Mouse (Mus musculus) hindbrain, embryonic 16.5 days (tissue): ENCODE results near the gene Dnajc27. TPM values are rescaled to one million over a fixed set of nuclear protein-coding genes. Genes with fewer than 3 reads are reported as not detected.
A peak's percentile ranks its signal among the peaks of the same experiment; 100 is the strongest.

Source experiments
- ATAC-seq: fragments of 200-750 bp; cut with Nextera tagmentation; 2 replicates; pipeline ENCODE4 v1.8.0; 2017; ENCODE audit warnings: moderate TSS enrichment, moderate library complexity
- H3K27ac ChIP-seq: fragments of 300-500 bp; sonication (generic); 2 replicates; pipeline ENCODE4 v1.5.1; 2014; ENCODE audit warnings: low read depth, mild to moderate bottlenecking, control low read depth, low read length, moderate library complexity
- H3K27me3 ChIP-seq: fragments of 300-500 bp; sonication (generic); replicated peaks from 2 replicates; pipeline ENCODE4 v1.6.1; 2014; ENCODE audit warnings: low read length; ENCODE audit not compliant: control insufficient read depth, insufficient read depth
- H3K36me3 ChIP-seq: fragments of 300-500 bp; sonication (generic); 2 replicates; pipeline ENCODE4 v1.6.1; 2014; ENCODE audit warnings: mild to moderate bottlenecking, low read length, moderate library complexity, mixed read lengths; ENCODE audit not compliant: control insufficient read depth, insufficient read depth
- H3K4me1 ChIP-seq: fragments of 300-500 bp; sonication (generic); 2 replicates; pipeline ENCODE4 v1.6.1; 2014; ENCODE audit warnings: low read depth, low read length; ENCODE audit not compliant: control insufficient read depth, insufficient read depth
- H3K4me2 ChIP-seq: fragments of 300-500 bp; sonication (generic); 2 replicates; pipeline ENCODE4 v1.6.1; 2014; ENCODE audit warnings: mild to moderate bottlenecking, low read length, control low read depth, moderate library complexity
- H3K4me3 ChIP-seq: fragments of 300-500 bp; sonication (generic); 2 replicates; pipeline ENCODE4 v1.5.1; 2014; ENCODE audit warnings: mild to moderate bottlenecking, low read length, control low read depth, moderate library complexity
- H3K9ac ChIP-seq: fragments of 300-500 bp; sonication (generic); 2 replicates; pipeline ENCODE4 v1.6.1; 2014; ENCODE audit warnings: low read depth, mild to moderate bottlenecking, control low read depth, low read length, moderate library complexity
- H3K9me3 ChIP-seq: fragments of 300-500 bp; sonication (generic); 2 replicates; pipeline ENCODE4 v1.6.1; 2014; ENCODE audit warnings: mild to moderate bottlenecking, low read length, moderate library complexity; ENCODE audit not compliant: control insufficient read depth
- WGBS: fragments of 180-500 bp; shearing (Covaris S2); extraction: QIAGEN DNeasy Blood & Tissue Kit; methylation state at CpG from one replicate; pipeline ENCODE4 v1.1.7; 2014; 5-methylcytosine and 5-hydroxymethylcytosine counted together
- polyA plus RNA-seq: library from polyadenylated mRNA; unstranded; fragments of >200 nt; fragmentation: Nextera tagmentation; extraction: Ambion mirVana; gene quantifications from 2 replicates; pipeline ENCODE4 v1.2.1, GENCODE M21; 2015

Dnajc27 gene
- polyA plus RNA-seq, 1 experiment from 2014 or later, result 24.3 TPM

DNA sequence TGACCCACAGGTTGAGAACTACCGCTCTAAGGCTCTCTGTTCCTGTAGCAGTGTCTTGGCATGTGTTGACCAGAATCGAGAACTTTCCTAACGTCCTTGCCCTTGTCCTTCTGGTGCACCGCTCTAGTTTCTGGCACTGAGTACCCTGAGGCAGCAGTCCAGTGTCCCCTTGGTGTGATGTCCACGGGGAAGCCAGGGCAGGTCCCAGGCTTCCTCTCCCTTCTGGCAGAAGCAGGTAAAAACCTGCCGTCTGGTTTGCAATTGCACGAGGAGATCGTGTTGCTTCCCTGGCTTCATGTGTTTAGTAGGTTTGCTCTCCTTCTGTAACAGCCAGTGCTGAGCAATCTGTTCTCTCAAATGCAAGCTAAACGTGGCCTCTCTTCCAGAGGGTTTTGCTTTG, 10.7 kb upstream of the Dnajc27 start:
- Histone ChIP-seq H3K36me3 (no peaks in the 10 kb centered on the region), H3K9me3 (no peaks in the 10 kb centered on the region), H3K9ac (no peak overlapping the region), H3K27me3 (no peaks in the 10 kb centered on the region), H3K4me1 (no peaks in the 10 kb centered on the region), H3K4me2 (no peak overlapping the region), H3K4me3 (no peak overlapping the region), H3K27ac (no peak overlapping the region)
- ATAC-seq, result no peak
- whole genome bisulfite sequencing, result 84% methylated on average over 9 of the region's 9 CpGs

DNA sequence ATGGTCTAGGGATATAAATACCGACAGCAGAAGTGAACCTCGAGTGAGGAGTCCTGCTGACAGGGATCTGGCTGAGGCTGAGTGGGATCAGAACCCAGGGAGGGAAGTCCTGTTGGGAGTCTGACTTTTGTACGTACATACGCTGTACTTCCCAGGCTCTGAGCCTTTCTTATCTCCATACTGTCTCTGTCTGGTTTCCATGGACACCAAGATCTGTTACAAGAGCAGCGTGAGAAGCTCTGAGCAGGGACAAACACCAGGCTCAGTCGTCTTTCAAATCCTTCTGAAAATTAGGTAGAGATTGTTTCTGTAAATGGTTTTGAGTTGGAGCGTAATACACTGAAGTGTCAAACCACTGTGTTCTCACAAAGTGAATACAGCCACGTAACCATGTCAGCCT, 7.0 kb upstream of the Dnajc27 start:
- Histone ChIP-seq H3K9me3 (no peaks in the 10 kb centered on the region), H3K27ac (no peak overlapping the region), H3K9ac (no peak overlapping the region), H3K36me3 (no peaks in the 10 kb centered on the region), H3K4me3 (no peak overlapping the region), H3K4me1 (no peaks in the 10 kb centered on the region), H3K27me3 (no peaks in the 10 kb centered on the region), H3K4me2 (no peak overlapping the region)
- ATAC-seq, result no peak
- 58% methylated on average over 8 of the region's 8 CpGs for WGBS

DNA sequence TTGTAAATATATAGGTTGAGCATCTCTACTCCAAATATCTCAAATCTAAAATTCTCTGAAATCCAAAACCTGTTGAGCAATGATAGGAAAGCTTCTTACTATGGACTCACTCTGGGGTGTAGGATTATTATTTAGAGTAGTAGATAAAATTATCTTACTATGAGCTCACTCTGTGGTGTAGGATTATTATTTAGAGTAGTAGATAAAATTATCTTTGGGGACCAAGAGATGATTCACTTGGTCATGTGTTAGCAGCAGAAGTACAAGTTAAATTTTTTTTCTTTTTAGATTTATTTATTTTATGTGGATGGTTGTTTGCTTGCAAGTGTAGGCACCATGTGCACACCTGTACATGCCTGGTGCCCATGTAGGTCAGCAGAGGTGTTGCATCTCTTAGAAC, 6.0 kb upstream of the Dnajc27 start:
- Histone ChIP-seq H3K9me3 (no peaks in the 10 kb centered on the region), H3K27ac (no peak overlapping the region), H3K9ac (no peak overlapping the region), H3K4me3 (no peak overlapping the region), H3K4me1 (no peaks in the 10 kb centered on the region), H3K27me3 (no peaks in the 10 kb centered on the region), H3K36me3 (no peaks in the 10 kb centered on the region), H3K4me2 (no peak overlapping the region)
- no peak for ATAC-seq

DNA sequence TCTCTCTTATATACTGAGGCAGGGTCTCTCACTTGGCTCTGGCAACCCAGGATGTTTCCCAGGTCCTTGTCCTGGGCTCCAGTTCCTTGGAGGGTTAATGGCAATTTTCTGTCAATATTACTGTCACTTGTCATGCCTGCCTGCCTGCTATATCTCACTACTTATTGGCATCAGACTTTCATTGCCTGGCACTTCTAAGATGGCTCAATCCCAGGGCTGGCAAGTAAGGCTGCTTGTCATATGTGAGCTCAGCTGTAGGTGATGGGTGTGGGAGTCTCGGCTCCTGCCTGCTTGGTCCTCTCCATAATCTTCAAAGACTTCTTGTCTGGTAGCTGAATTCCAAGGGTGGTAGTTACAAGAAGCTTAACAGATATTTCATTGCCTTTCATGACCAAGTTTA, 4.3 kb upstream of the Dnajc27 start:
- Histone ChIP-seq H3K27ac (no peak overlapping the region), H3K4me1 (peaks cover 4% of the 10 kb centered on the region), H3K4me2 (no peak overlapping the region), H3K9ac (no peak overlapping the region), H3K36me3 (no peaks in the 10 kb centered on the region), H3K9me3 (no peaks in the 10 kb centered on the region), H3K27me3 (no peaks in the 10 kb centered on the region), H3K4me3 (no peak overlapping the region)
- 63% methylated on average over 1 of the region's 1 CpGs for WGBS
- no peak for ATAC-seq

DNA sequence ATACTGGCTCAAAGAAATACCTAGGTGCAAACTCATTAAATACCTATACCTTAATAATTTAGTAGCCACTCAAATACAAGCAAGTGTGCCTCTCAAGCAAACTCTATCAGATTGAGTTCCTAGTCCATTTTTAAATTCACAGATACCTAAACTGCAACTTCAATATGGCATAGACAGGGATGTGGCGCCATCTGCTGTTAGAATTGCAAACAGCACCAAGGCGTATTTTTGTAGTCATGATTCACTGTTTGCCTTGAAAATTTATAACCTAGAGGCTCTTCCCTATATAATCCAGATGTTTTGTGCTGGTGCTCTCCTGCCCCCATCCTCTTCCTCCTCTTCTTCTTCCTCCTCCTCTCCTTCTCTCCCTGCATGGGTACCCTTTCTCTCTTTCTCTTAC, 2.1 kb upstream of the Dnajc27 start:
- Histone ChIP-seq H3K9ac (no peak overlapping the region), H3K36me3 (no peaks in the 10 kb centered on the region), H3K27ac (no peak overlapping the region), H3K27me3 (no peaks in the 10 kb centered on the region), H3K4me3 (no peak overlapping the region), H3K4me2 (no peak overlapping the region), H3K9me3 (no peaks in the 10 kb centered on the region), H3K4me1 (peaks cover 12% of the 10 kb centered on the region)
- ATAC-seq, result no peak
- WGBS, result 2% methylated on average over 2 of the region's 2 CpGs

DNA sequence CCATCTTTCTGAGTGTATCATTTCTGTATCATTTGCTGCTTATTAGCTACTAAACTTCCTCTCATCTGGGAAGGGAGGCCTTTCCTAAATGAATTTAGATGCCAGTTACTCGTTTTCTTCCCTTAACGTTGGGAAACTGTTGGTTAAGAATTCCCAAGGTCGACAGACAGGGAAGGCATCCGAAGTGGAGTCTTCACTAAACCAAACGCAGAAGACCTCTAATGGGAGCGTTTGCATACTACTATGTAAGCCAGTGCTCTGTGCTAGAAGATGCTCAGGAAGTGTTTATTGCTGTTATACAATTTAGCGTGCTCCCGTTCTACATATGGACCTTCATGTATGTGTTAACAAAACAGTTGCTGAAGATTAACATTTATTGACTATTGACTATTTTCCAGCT, 1.1 kb downstream of the Dnajc27 start:
- 60% methylated on average over 8 of the region's 8 CpGs for WGBS
- peak overlapping the region; percentile 72 for H3K4me2 ChIP-seq
- H3K27ac ChIP-seq, result no peak overlapping the region
- no peak for ATAC-seq
- H3K36me3 ChIP-seq, result peaks cover 1% of the 10 kb centered on the region
- H3K9ac ChIP-seq, result peak overlapping the region; percentile 23; the same call in 1 of the 2 replicates
- peaks cover 12% of the 10 kb centered on the region for H3K4me1 ChIP-seq
- no peaks in the 10 kb centered on the region for H3K9me3 ChIP-seq
- H3K4me3 ChIP-seq, result peak overlapping the region; percentile 75
- no peaks in the 10 kb centered on the region for H3K27me3 ChIP-seq

DNA sequence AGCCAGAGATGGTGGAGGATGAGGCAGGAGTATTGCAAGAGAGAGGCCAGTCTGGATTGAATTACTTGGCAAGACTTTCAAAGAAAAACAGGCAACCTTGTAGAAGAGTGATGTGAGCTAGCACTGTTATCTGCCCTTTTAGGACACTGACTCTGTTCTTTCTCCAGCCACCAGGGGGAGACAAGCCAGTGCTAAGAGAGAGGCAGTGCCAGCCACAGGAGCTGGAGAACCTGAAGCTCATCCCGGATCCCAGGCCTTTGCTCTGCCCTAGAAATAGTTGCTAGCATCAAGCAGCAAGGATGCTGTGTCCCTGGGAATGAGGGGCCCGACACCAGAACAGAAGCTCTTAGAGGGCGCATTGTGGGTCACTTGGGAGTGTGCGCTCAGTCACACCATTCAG, 25.0 kb downstream of the Dnajc27 start:
- H3K36me3 ChIP-seq, result peaks cover 4% of the 10 kb centered on the region
- peak; percentile 71; the same call in 1 of the 2 replicates for ATAC-seq
- H3K4me1 ChIP-seq, result no peaks in the 10 kb centered on the region
- H3K27me3 ChIP-seq, result no peaks in the 10 kb centered on the region
- H3K4me2 ChIP-seq, result no peak overlapping the region
- H3K4me3 ChIP-seq, result no peak overlapping the region
- no peak overlapping the region for H3K27ac ChIP-seq
- no peak overlapping the region for H3K9ac ChIP-seq
- WGBS, result 76% methylated on average over 4 of the region's 4 CpGs
- no peaks in the 10 kb centered on the region for H3K9me3 ChIP-seq

DNA sequence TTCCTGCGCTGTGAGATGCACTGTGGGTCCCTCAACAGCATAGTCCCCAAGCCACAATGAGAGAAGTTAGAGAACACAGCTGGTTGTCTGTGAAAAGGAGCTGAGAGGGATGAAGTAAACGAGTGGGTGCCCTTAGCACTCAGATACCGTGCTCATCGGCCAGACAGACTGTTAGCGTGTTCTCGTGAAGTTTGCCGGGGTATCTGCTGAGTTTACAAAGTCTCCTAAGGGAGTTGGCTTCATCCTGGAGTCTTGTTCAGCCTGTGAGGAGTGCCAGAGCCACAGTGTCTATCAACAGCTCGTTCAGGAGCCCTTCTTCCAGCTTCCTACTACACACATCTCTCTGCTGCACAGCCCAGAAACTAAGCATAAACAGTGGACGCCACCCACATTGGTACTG, 33.7 kb downstream of the Dnajc27 start:
- WGBS, result 89% methylated on average over 9 of the region's 9 CpGs
- ATAC-seq, result 0 out of 2 replicates have a peak, but pooled peaks have one; percentile 14
- Histone ChIP-seq H3K36me3 (no peaks in the 10 kb centered on the region), H3K27ac (no peak overlapping the region), H3K9me3 (no peaks in the 10 kb centered on the region), H3K4me3 (no peak overlapping the region), H3K4me1 (no peaks in the 10 kb centered on the region), H3K4me2 (no peak overlapping the region), H3K27me3 (no peaks in the 10 kb centered on the region), H3K9ac (no peak overlapping the region)

DNA sequence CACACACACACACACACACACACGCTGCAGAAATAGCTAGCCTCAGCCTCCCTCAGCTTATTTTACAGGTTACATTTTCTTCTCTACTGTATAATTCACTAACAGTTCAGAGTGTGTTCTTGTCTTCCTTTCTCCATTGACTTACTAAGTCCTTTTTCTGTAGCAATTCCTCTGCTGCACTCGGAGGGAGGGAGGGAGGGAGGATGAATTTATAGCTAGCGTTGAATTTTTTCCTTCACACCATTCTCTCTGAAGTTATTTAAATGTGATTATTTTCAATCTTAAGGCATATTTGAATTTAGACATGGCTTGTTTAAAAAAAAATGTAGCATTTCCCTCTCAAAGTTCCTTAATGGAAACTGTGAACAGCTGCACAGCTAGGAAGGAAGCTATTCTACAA, 34.8 kb downstream of the Dnajc27 start:
- no peak overlapping the region for H3K4me2 ChIP-seq
- H3K36me3 ChIP-seq, result no peaks in the 10 kb centered on the region
- no peak for ATAC-seq
- no peak overlapping the region for H3K4me3 ChIP-seq
- H3K27me3 ChIP-seq, result no peaks in the 10 kb centered on the region
- H3K27ac ChIP-seq, result no peak overlapping the region
- H3K9me3 ChIP-seq, result no peaks in the 10 kb centered on the region
- no peak overlapping the region for H3K9ac ChIP-seq
- 89% methylated on average over 3 of the region's 3 CpGs for WGBS
- H3K4me1 ChIP-seq, result no peaks in the 10 kb centered on the region

- ATAC-seq, result no peak
- WGBS, result 77% methylated on average over 4 of the region's 4 CpGs
- Histone ChIP-seq H3K27me3 (no peaks in the 10 kb centered on the region), H3K4me2 (no peak overlapping the region), H3K9ac (no peak overlapping the region), H3K9me3 (no peaks in the 10 kb centered on the region), H3K4me1 (no peaks in the 10 kb centered on the region), H3K36me3 (no peaks in the 10 kb centered on the region), H3K4me3 (no peak overlapping the region), H3K27ac (no peak overlapping the region)
These were observed 35.2 kb downstream of the Dnajc27 start for GRCm38 (mm10) chr12:4117579-4117978.
